Mouse (Mus musculus) activated CD4-positive, CD25-positive, alpha-beta regulatory T cell, adult 4 months (primary cell): Measurements from ENCODE around the gene Scn3b. TPM values are rescaled to one million over a fixed set of nuclear protein-coding genes. Genes with fewer than 3 reads are reported as not detected.

Experiments used
- ATAC-seq: one replicate; pipeline ENCODE4 v1.8.0; 2017
- polyA plus RNA-seq, 2 experiments: library from polyadenylated mRNA; unstranded; fragments of 100-300 nt; shearing (Covaris generic); gene quantifications; one replicate each; pipeline ENCODE4 v1.2.1; 2017

Gene Scn3b
- polyA plus RNA-seq, 2 experiments from 2014 or later: not detected

- no peak for ATAC-seq
Observed at GRCm38 (mm10) chr9:40269880-40270279, 863 bp downstream of the Scn3b start.

GRCm38 (mm10) chr9:40271075-40271474 lies 2.1 kb downstream of the Scn3b start:
- ATAC-seq: no peak

- ATAC-seq: no peak
Observed at GRCm38 (mm10) chr9:40272822-40273221, 3.8 kb downstream of the Scn3b start.

- no peak for ATAC-seq
Observed at GRCm38 (mm10) chr9:40275904-40276303, 6.9 kb downstream of the Scn3b start.

GRCm38 (mm10) chr9:40277671-40278070 lies 8.7 kb downstream of the Scn3b start:
- ATAC-seq: no peak

GRCm38 (mm10) chr9:40279438-40279837 lies 10.4 kb downstream of the Scn3b start:
- ATAC-seq: no peak

- no peak for ATAC-seq
Observed at GRCm38 (mm10) chr9:40282968-40283367, 14.0 kb downstream of the Scn3b start.

GRCm38 (mm10) chr9:40292475-40292874 lies 23.5 kb downstream of the Scn3b start:
- ATAC-seq: no peak

GRCm38 (mm10) chr9:40293286-40293685 lies 24.3 kb downstream of the Scn3b start:
- no peak for ATAC-seq

- ATAC-seq: no peak
Observed at GRCm38 (mm10) chr9:40293740-40294139, 24.7 kb downstream of the Scn3b start.

- no peak for ATAC-seq
Observed at GRCm38 (mm10) chr9:40294210-40294609, 25.2 kb downstream of the Scn3b start.

- ATAC-seq: no peak
Observed at GRCm38 (mm10) chr9:40294866-40295265, 25.8 kb downstream of the Scn3b start.

- no peak for ATAC-seq
Observed at GRCm38 (mm10) chr9:40296251-40296650, 27.2 kb downstream of the Scn3b start.

GRCm38 (mm10) chr9:40297969-40298368 lies 29.0 kb downstream of the Scn3b start:
- ATAC-seq: no peak

- no peak for ATAC-seq
Observed at GRCm38 (mm10) chr9:40299323-40299722, 30.3 kb downstream of the Scn3b start.

GRCm38 (mm10) chr9:40300018-40300989 lies 31.3 kb downstream of the Scn3b start:
- no peak for ATAC-seq

- no peak for ATAC-seq
Observed at GRCm38 (mm10) chr9:40301475-40301874, 32.5 kb downstream of the Scn3b start.

GRCm38 (mm10) chr9:40302375-40302774 lies 33.4 kb downstream of the Scn3b start:
- no peak for ATAC-seq

- ATAC-seq: no peak
Observed at GRCm38 (mm10) chr9:40304243-40304642, 35.2 kb downstream of the Scn3b start.

GRCm38 (mm10) chr9:40307311-40307710 lies 38.3 kb downstream of the Scn3b start:
- no peak for ATAC-seq

GRCm38 (mm10) chr9:40309876-40310275 lies 40.9 kb downstream of the Scn3b start:
- no peak for ATAC-seq

GRCm38 (mm10) chr9:40311813-40312212 lies 42.8 kb downstream of the Scn3b start:
- no peak for ATAC-seq

- ATAC-seq: no peak
Observed at GRCm38 (mm10) chr9:40316865-40317660, 48.0 kb downstream of the Scn3b start.

GRCm38 (mm10) chr9:40317735-40318134 lies 48.7 kb downstream of the Scn3b start:
- ATAC-seq: no peak
